Mouse (Mus musculus): ENCODE measurements at regions not wholly inside any gene's neighbourhood (a gene's known extent, or its start where the extent isn't known, plus 50 kb on each side); places are given as distances from the start of the nearest gene placed in this dataset.

DNA sequence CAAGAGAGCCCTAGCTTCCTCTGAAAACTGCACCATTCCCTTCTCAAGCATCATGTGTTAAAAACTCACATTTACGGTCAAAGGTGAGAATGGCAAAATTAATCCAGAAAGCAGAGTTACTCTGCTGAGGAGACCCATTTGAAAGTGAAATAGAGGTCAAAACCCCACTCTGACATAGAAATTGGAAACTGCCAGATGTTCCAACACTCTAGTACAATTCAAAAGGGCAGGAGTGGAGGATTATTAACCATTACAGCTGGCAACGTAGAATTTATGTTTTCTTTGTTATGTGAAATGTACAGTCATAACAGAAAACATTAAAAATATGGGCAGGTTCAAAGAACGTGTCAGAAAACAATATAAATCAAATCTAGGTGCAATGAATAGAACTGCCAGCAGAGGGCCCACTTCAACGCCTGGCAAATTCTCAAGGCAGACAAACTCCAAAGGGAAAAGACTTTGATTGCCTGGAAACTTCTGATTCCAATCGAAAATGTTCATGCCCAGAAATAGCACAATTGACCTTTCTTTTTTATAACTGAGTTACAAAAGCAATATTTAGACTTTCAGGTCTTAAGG, 54.2 kb upstream of the Rfpl4b start:
- Histone ChIP-seq H3K4me1 (no peaks in the 10 kb centered on the region), H3K9me3 (replicated peaks) (no peaks in the 10 kb centered on the region), H3K4me3 (replicated peaks) (no peak overlapping the region), H3K9ac (replicated peaks) (no peak overlapping the region), H3K4me2 (no peak overlapping the region), H3K36me3 (no peaks in the 10 kb centered on the region), H3K27me3 (replicated peaks) (no peaks in the 10 kb centered on the region), H3K27ac (replicated peaks) (no peak overlapping the region)
- 25% methylated on average over 5 of the region's 5 CpGs for WGBS
- no peak for ATAC-seq (ENCODE audit: low FRiP score)

DNA sequence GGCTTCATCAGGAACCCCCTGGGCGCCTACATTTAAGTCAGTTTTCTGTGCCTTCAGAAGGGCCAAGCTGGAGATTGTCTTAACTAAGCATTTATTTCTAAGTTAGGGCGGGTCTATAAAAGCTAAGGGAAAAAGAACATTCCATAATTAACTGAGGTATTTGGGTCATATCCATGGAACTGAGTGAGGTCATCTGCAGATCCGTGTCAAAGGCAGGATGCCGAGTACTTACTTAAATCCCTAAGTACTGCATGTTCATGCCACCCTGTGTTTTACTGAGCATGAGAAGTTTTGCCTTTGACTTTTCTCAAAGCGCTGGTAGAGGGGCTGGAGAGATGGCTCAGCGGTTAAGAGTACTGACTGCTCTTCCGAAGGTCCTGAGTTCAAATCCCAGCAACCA, 57.7 kb upstream of the Rfpl4b start:
- 94% methylated on average over 7 of the region's 7 CpGs for WGBS
- Histone ChIP-seq H3K27ac (replicated peaks) (no peak overlapping the region), H3K27me3 (replicated peaks) (no peaks in the 10 kb centered on the region), H3K4me3 (replicated peaks) (no peak overlapping the region), H3K9me3 (replicated peaks) (no peaks in the 10 kb centered on the region), H3K36me3 (no peaks in the 10 kb centered on the region), H3K4me1 (no peaks in the 10 kb centered on the region), H3K4me2 (no peak overlapping the region), H3K9ac (replicated peaks) (no peak overlapping the region)
- ATAC-seq (ENCODE audit: low FRiP score) = no peak

DNA sequence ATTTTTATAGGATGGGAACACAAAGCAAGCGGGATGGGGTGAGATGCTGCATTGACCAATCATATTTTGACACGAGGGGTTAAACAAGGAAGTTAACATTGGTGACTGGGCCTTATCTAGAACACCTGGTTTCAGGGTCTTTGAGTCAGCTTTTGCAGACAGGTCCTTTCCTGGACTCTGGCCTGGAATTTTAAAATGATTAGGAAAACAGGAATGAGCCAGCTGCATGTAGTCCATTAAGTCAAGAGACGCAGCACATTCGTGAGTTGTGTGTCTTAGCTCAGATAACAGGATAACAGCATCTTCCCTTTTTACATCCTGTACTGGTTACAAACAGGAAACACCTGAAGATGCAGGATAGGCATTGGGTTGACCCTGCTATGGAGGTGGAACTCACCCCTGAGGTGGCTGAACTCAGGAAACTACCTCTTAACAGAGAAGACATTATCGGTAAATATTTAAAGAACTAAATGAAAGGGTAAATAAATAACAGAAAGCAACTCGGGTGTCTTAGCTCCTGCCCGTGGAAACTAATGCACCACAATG, 59.1 kb upstream of the Rfpl4b start:
- H3K36me3 ChIP-seq = no peaks in the 10 kb centered on the region
- no peak for ATAC-seq (ENCODE audit: low FRiP score)
- no peak overlapping the region for H3K27ac ChIP-seq (replicated peaks)
- H3K9ac ChIP-seq (replicated peaks) = no peak overlapping the region
- no peak overlapping the region for H3K4me3 ChIP-seq (replicated peaks)
- no peaks in the 10 kb centered on the region for H3K27me3 ChIP-seq (replicated peaks)
- H3K4me2 ChIP-seq = no peak overlapping the region
- WGBS = 88% methylated on average over 7 of the region's 7 CpGs
- H3K9me3 ChIP-seq (replicated peaks) = no peaks in the 10 kb centered on the region
- H3K4me1 ChIP-seq = no peaks in the 10 kb centered on the region

DNA sequence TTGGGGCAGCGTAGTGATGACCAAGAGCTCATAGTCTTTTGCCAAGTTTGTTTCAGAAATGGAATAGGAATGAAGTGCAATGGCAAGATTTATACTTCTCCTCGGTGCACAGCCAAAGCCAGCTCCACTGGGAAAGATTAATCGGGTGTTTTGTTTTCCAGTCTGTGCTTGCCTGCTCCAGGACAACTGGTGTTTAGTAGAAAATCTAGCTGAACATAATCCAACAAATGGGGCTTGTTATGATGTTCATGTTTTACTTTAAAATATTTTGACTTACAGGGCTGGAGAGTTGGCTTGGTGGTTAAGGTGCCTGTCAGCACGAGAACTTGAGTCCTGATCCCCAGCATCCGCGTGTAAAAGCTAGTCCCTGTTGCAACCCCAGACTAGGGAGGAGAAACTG, 60.6 kb upstream of the Rfpl4b start:
- Histone ChIP-seq H3K4me1 (no peaks in the 10 kb centered on the region), H3K27me3 (replicated peaks) (no peaks in the 10 kb centered on the region), H3K27ac (replicated peaks) (no peak overlapping the region), H3K4me3 (replicated peaks) (no peak overlapping the region), H3K9ac (replicated peaks) (no peak overlapping the region), H3K36me3 (no peaks in the 10 kb centered on the region), H3K4me2 (no peak overlapping the region), H3K9me3 (replicated peaks) (no peaks in the 10 kb centered on the region)
- 81% methylated on average over 6 of the region's 6 CpGs for WGBS
- ATAC-seq (ENCODE audit: low FRiP score) = no peak

DNA sequence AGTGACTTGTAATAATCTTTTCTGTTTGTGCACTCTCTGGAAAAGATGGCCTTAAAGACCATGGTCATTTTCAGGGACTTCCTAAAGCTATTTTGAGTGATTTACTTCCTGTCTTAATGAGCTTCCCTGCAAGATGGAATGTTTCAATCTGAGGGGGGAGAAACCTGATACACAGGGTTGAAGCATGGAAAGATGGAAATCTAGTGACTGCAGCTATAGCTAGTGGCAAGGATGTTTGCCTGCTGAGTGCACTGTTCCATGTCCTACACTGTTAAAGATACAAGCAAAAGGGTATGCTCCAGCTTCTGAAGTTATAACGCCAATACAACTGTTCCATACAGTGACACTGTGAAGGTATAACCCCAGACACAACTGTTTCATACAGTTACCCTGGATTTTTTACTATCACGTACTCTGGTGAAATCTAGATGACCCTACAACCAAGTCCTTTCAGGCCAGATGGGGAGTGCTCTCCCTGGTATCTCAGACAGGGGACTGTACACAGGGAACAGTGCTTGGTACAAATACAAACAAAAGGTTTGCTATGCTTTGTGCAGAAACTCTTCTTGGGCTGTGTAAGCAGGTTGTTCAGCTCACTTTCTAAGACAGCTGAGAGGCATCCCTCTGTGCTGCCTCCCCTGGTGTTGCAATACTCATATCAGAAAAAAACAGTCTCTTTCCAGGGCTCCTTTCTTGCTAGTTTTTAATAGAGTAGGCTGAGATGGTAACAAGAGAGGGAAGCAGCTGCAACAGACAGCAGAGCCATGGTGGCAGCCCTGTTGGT, 62.4 kb upstream of the Rfpl4b start:
- H3K27ac ChIP-seq (replicated peaks) = no peak overlapping the region
- no peak overlapping the region for H3K4me3 ChIP-seq (replicated peaks)
- H3K9ac ChIP-seq (replicated peaks) = no peak overlapping the region
- H3K27me3 ChIP-seq (replicated peaks) = no peaks in the 10 kb centered on the region
- H3K36me3 ChIP-seq = no peaks in the 10 kb centered on the region
- no peak for ATAC-seq (ENCODE audit: low FRiP score)
- H3K4me1 ChIP-seq = no peaks in the 10 kb centered on the region
- WGBS = 88% methylated on average over 2 of the region's 2 CpGs
- no peak overlapping the region for H3K4me2 ChIP-seq
- no peaks in the 10 kb centered on the region for H3K9me3 ChIP-seq (replicated peaks)

DNA sequence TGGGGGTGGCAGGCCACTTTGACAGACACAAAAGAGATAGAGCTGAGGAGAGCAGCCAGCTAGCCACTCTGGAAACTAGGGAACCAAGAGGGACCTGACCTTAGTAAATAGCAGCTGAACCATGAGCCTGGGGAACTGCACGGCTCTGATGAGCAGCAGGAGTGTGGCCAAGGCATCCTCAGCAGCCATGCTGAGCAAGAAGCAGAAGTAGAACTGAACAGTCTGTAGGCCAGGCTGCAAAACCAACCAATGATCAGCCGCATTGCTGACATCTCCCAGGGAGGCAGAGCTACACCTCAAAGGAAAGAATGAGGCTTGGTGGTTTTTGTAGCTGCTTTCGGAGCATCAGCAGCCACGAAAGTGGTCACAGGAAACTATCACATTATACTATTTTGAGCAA, 63.1 kb upstream of the Rfpl4b start:
- Histone ChIP-seq H3K27me3 (replicated peaks) (no peaks in the 10 kb centered on the region), H3K36me3 (no peaks in the 10 kb centered on the region), H3K9ac (replicated peaks) (no peak overlapping the region), H3K4me2 (no peak overlapping the region), H3K4me1 (no peaks in the 10 kb centered on the region), H3K27ac (replicated peaks) (no peak overlapping the region), H3K9me3 (replicated peaks) (no peaks in the 10 kb centered on the region), H3K4me3 (replicated peaks) (no peak overlapping the region)
- 76% methylated on average over 4 of the region's 4 CpGs for WGBS
- ATAC-seq (ENCODE audit: low FRiP score) = no peak

DNA sequence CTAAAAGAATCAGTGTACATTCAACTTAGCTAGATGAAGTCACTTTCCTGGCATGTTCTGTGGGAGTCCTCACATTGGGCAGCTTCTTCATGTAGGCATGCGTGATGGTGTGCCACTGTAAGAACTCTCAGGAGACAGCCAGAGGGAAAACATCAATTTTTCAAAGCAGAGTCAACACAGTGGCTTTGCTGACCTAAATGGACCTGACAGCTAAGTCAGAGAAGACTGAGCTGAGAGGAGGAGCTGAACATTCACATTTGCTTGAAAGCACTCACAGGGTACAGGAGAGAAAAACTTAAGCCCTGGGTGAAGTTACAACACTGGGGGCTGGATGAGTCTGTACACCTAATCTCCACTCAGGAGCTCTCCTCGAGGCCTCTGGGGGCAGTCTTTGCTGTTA, 64.9 kb upstream of the Rfpl4b start:
- 77% methylated on average over 2 of the region's 2 CpGs for WGBS
- no peak for ATAC-seq (ENCODE audit: low FRiP score)

DNA sequence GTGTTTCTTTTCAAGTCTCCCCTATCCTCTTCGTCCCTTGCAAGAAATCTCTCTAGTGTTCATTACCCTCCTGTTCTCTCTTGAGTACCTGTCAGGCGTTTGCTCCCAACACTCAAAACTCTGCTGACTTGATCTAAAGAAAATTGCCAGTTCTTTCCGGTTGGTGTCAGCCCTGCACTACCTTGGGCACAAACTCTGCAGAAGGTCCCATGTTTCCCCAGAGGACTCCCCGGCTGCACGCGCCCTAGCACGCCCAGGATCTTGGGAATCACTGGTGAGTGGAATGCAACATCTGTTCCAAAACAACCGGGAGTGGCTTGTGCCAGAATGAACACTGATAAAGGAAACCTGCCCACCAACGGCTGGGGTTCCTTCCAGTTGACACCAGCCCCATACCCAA, 66.3 kb upstream of the Rfpl4b start:
- Histone ChIP-seq H3K27me3 (replicated peaks) (no peaks in the 10 kb centered on the region), H3K9me3 (replicated peaks) (no peaks in the 10 kb centered on the region), H3K36me3 (no peaks in the 10 kb centered on the region), H3K27ac (replicated peaks) (no peak overlapping the region), H3K4me1 (no peaks in the 10 kb centered on the region), H3K4me2 (no peak overlapping the region), H3K9ac (replicated peaks) (no peak overlapping the region), H3K4me3 (replicated peaks) (no peak overlapping the region)
- 88% methylated on average over 9 of the region's 9 CpGs for WGBS
- ATAC-seq (ENCODE audit: low FRiP score) = no peak

More for the DNA sequence above, 64.9 kb upstream of the Rfpl4b start:
- Histone ChIP-seq H3K4me1 (no peaks in the 10 kb centered on the region), H3K27ac (replicated peaks) (no peak overlapping the region), H3K27me3 (replicated peaks) (no peaks in the 10 kb centered on the region), H3K4me2 (no peak overlapping the region), H3K9me3 (replicated peaks) (no peaks in the 10 kb centered on the region), H3K4me3 (replicated peaks) (no peak overlapping the region), H3K36me3 (no peaks in the 10 kb centered on the region), H3K9ac (replicated peaks) (no peak overlapping the region)

DNA sequence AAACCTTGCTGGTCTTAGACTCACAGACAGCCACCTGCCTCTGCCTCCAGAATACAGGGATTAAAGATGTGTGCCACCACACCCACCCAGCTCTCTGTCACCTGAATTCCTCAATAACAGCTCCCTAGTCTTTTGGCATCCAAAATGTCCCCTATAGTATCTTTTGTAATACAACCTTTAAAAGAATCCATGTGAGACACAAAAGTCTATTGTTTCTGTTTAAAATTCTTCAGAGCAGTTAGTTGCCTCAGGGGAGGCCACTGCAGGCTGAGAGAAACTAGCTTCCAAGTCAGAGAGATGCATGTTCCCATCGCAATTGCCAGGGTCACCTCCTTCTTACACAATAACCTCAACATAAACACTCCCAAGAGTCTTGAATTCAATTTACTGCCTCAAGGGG, 70.6 kb upstream of the Lama4 start:
- Histone ChIP-seq H3K4me1 (no peaks in the 10 kb centered on the region), H3K4me3 (replicated peaks) (no peak overlapping the region), H3K27me3 (replicated peaks) (no peaks in the 10 kb centered on the region), H3K9me3 (replicated peaks) (no peaks in the 10 kb centered on the region), H3K27ac (replicated peaks) (no peak overlapping the region), H3K36me3 (no peaks in the 10 kb centered on the region), H3K4me2 (no peak overlapping the region), H3K9ac (replicated peaks) (no peak overlapping the region)
- no peak for ATAC-seq (ENCODE audit: low FRiP score)
- 43% methylated on average over 1 of the region's 1 CpGs for WGBS

DNA sequence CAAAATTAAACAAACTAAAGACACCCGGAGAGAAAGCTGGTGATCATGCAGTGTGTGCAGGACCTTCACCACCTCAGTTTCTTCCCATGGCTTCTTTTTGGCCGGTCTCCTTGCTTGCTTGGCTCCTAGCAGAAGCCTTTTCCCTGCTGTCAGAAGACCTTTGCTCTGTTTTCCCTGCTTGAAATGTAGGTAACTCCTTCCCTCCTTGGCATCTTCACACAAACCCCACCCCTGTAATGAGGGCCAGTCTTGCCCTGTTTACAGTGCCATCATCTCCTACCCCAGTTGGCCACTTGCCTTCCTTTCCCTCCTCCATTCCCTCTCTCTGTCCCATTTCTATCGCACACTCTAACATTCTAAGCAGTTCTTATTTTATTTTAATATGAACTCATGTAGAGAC, 69.7 kb upstream of the Lama4 start:
- H3K9ac ChIP-seq (replicated peaks) = no peak overlapping the region

DNA sequence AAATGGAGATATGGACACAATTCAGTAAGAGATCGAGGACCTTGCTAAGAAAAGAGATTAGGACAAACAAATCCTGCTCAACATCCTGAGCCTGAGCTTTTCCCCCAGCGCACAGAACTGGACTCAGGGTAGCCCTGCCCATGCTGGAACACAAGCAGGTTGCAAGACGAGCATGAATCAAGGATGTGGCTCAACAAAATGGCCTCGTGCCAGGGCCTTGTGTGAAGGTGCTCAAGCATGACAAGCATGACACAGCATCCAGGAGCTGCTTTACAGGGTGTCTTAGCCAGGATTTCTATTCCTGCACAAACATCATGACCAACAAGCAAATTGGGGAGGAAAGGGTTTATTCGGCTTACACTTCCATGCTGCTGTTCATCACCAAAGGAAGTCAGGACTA, 67.7 kb upstream of the Lama4 start:
- Histone ChIP-seq H3K9ac (replicated peaks) (no peak overlapping the region), H3K4me2 (no peak overlapping the region), H3K4me3 (replicated peaks) (no peak overlapping the region), H3K27me3 (replicated peaks) (no peaks in the 10 kb centered on the region), H3K4me1 (no peaks in the 10 kb centered on the region), H3K27ac (replicated peaks) (no peak overlapping the region), H3K9me3 (replicated peaks) (no peaks in the 10 kb centered on the region), H3K36me3 (no peaks in the 10 kb centered on the region)
- WGBS = 80% methylated on average over 5 of the region's 5 CpGs
- ATAC-seq (ENCODE audit: low FRiP score) = no peak

More for the DNA sequence above, 69.7 kb upstream of the Lama4 start:
- Histone ChIP-seq H3K4me1 (no peaks in the 10 kb centered on the region), H3K4me3 (replicated peaks) (no peak overlapping the region), H3K27me3 (replicated peaks) (no peaks in the 10 kb centered on the region), H3K27ac (replicated peaks) (no peak overlapping the region), H3K4me2 (no peak overlapping the region), H3K36me3 (no peaks in the 10 kb centered on the region), H3K9me3 (replicated peaks) (no peaks in the 10 kb centered on the region)
- 83% methylated on average over 3 of the region's 3 CpGs for WGBS
- no peak for ATAC-seq (ENCODE audit: low FRiP score)

DNA sequence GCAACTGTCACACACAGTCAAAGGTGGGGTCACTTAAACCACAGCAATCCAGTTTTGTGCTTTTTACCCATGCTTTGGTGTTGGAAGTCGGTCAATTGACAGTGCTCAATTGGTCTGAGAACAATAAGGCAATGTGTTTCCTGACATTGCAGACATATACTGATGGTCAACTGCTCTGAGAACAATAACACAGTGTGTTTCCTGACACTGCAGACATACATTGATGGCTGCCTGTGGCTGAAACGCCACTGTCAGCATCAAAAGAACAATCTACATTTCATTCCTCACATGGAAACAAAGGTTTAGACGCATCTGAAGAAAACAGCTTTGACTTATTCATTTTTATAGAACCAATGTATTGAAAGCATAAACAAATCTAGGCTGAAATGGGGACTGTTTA, 59.2 kb upstream of the Lama4 start:
- no peak overlapping the region for H3K4me3 ChIP-seq (replicated peaks)
- ATAC-seq (ENCODE audit: low FRiP score) = no peak
- H3K9ac ChIP-seq (replicated peaks) = no peak overlapping the region
- H3K27me3 ChIP-seq (replicated peaks) = no peaks in the 10 kb centered on the region
- no peaks in the 10 kb centered on the region for H3K36me3 ChIP-seq
- no peaks in the 10 kb centered on the region for H3K9me3 ChIP-seq (replicated peaks)
- H3K4me1 ChIP-seq = 0 out of 2 replicates have a peak, but pooled peaks cover 9% of the 10 kb centered on the region
- 13% methylated on average over 3 of the region's 3 CpGs for WGBS
- H3K4me2 ChIP-seq = no peak overlapping the region
- no peak overlapping the region for H3K27ac ChIP-seq (replicated peaks)

All from neural tube, embryonic 15.5 days (tissue).